Mouse (Mus musculus) midbrain, embryonic 10.5 days (tissue): ENCODE data around the gene Uckl1. TPM values are rescaled to one million over a fixed set of nuclear protein-coding genes. Genes with fewer than 3 reads are reported as not detected.

Experiments used
- DNase-seq: peaks from one replicate; pipeline ENCODE4 v3.0.0-alpha.2; 2017; ENCODE audit warnings: low spot score
- H3K27ac ChIP-seq: fragments of 300-500 bp; sonication (generic); replicated peaks from 2 replicates; pipeline ENCODE4 v1.5.1; 2016; ENCODE audit warnings: mild to moderate bottlenecking
- H3K27me3 ChIP-seq: fragments of 300-500 bp; sonication (generic); 2 replicates; pipeline ENCODE4 v1.6.1; 2016; ENCODE audit warnings: low read depth, mild to moderate bottlenecking; ENCODE audit not compliant: poor library complexity, severe bottlenecking
- H3K36me3 ChIP-seq: fragments of 300-500 bp; sonication (generic); 2 replicates; pipeline ENCODE4 v1.6.1; 2016; ENCODE audit warnings: mild to moderate bottlenecking, moderate library complexity
- H3K4me1 ChIP-seq: fragments of 300-500 bp; sonication (generic); 2 replicates; pipeline ENCODE4 v1.6.1; 2016
- H3K4me3 ChIP-seq: fragments of 300-500 bp; sonication (generic); 2 replicates; pipeline ENCODE4 v1.5.1; 2016; ENCODE audit warnings: mild to moderate bottlenecking, moderate library complexity
- H3K9me3 ChIP-seq: fragments of 300-500 bp; sonication (generic); replicated peaks from 2 replicates; pipeline ENCODE4 v1.6.1; 2016; ENCODE audit warnings: mild to moderate bottlenecking
- WGBS: fragments of 180-500 bp; shearing (Covaris S2); methylation state at CpG from one replicate; pipeline ENCODE4 v1.1.7; 2016; 5-methylcytosine and 5-hydroxymethylcytosine counted together
- polyA plus RNA-seq: library from polyadenylated mRNA; unstranded; fragments of >200 nt; fragmentation: Nextera tagmentation; extraction: Ambion mirVana; gene quantifications from 2 replicates; pipeline ENCODE4 v1.2.1, GENCODE M21; 2016

Gene Uckl1
- polyA plus RNA-seq, 1 experiment from 2014 or later = 49.8 TPM

- peaks cover 15% of the 10 kb centered on the region for H3K36me3 ChIP-seq
- no peak overlapping the region for H3K4me3 ChIP-seq
- H3K9me3 ChIP-seq = no peaks in the 10 kb centered on the region
- H3K27me3 ChIP-seq = no peaks in the 10 kb centered on the region; the same call in 1 of the 2 replicates
- WGBS = 54% methylated on average over 6 of the region's 6 CpGs
- DNase-seq = no peak
- H3K27ac ChIP-seq = no peak overlapping the region
- peaks cover 54% of the 10 kb centered on the region for H3K4me1 ChIP-seq
These were observed 11.7 kb upstream of the Uckl1 start for GRCm38 (mm10) chr2:181596221-181596960.

GRCm38 (mm10) chr2:181594946-181595696 is 10.4 kb upstream of the Uckl1 start:
- H3K4me1 ChIP-seq = peaks cover 56% of the 10 kb centered on the region
- 83% methylated on average over 4 of the region's 4 CpGs for WGBS
- H3K27ac ChIP-seq = no peak overlapping the region

GRCm38 (mm10) chr2:181593937-181594336 is 9.2 kb upstream of the Uckl1 start:
- Histone ChIP-seq H3K9me3 (no peaks in the 10 kb centered on the region), H3K27me3 (no peaks in the 10 kb centered on the region), H3K27ac (no peak overlapping the region), H3K4me3 (no peak overlapping the region), H3K36me3 (peaks cover 36% of the 10 kb centered on the region), H3K4me1 (peaks cover 50% of the 10 kb centered on the region)
- no peak for DNase-seq

More at GRCm38 (mm10) chr2:181594946-181595696, 10.4 kb upstream of the Uckl1 start:
- DNase-seq = no peak
- no peak overlapping the region for H3K4me3 ChIP-seq
- H3K27me3 ChIP-seq = no peaks in the 10 kb centered on the region; the same call in 1 of the 2 replicates
- H3K9me3 ChIP-seq = no peaks in the 10 kb centered on the region
- H3K36me3 ChIP-seq = peaks cover 24% of the 10 kb centered on the region

GRCm38 (mm10) chr2:181593042-181593421 is 8.3 kb upstream of the Uckl1 start:
- 13% methylated on average over 6 of the region's 6 CpGs for WGBS
- Histone ChIP-seq H3K27me3 (no peaks in the 10 kb centered on the region), H3K4me1 (peaks cover 40% of the 10 kb centered on the region), H3K9me3 (no peaks in the 10 kb centered on the region), H3K4me3 (peak overlapping the region; percentile 97), H3K27ac (peak overlapping the region; percentile 94), H3K36me3 (peaks cover 45% of the 10 kb centered on the region)
- DNase-seq = no peak

- H3K4me3 ChIP-seq = peak within 1 kb of the TSS; percentile 97
- H3K27ac ChIP-seq = peak within 1 kb of the TSS; percentile 94
- H3K9me3 ChIP-seq = no peaks in the 10 kb centered on the region
- WGBS = 2% methylated on average over 94 of the region's 97 CpGs
- DNase-seq = peak; percentile 75
- no peaks in the 10 kb centered on the region for H3K27me3 ChIP-seq
- peaks cover 51% of the 10 kb centered on the region for H3K36me3 ChIP-seq
- H3K4me1 ChIP-seq = peaks cover 35% of the 10 kb centered on the region
These were observed 7.7 kb upstream of the Uckl1 start, which contains the start of gene Zfp512b for GRCm38 (mm10) chr2:181592231-181593041. Zfp512b (minus strand) TSS chr2:181592803.

- 22% methylated on average over 5 of the region's 5 CpGs for WGBS
These were observed 6.9 kb upstream of the Uckl1 start, which contains the start of gene Prpf6 for GRCm38 (mm10) chr2:181591528-181592085. Prpf6 (plus strand) TSS chr2:181591868.

GRCm38 (mm10) chr2:181590471-181590870 is 5.8 kb upstream of the Uckl1 start:
- Histone ChIP-seq H3K27ac (no peak overlapping the region), H3K4me1 (peaks cover 30% of the 10 kb centered on the region), H3K9me3 (no peaks in the 10 kb centered on the region), H3K36me3 (peaks cover 55% of the 10 kb centered on the region), H3K4me3 (0 out of 2 replicates have a peak overlapping the region, but pooled peaks have one; percentile 11), H3K27me3 (no peaks in the 10 kb centered on the region)
- DNase-seq = no peak
- WGBS = 93% methylated on average over 5 of the region's 5 CpGs

More at GRCm38 (mm10) chr2:181591528-181592085, 6.9 kb upstream of the Uckl1 start, which contains the start of gene Prpf6:
- Histone ChIP-seq H3K9me3 (no peaks in the 10 kb centered on the region), H3K4me3 (peak within 1 kb of the TSS; percentile 97), H3K27me3 (no peaks in the 10 kb centered on the region), H3K27ac (peak within 1 kb of the TSS; percentile 94), H3K36me3 (peaks cover 54% of the 10 kb centered on the region), H3K4me1 (peaks cover 30% of the 10 kb centered on the region)
- DNase-seq = no peak

- H3K27me3 ChIP-seq = no peaks in the 10 kb centered on the region
- peaks cover 63% of the 10 kb centered on the region for H3K36me3 ChIP-seq
- peaks cover 30% of the 10 kb centered on the region for H3K4me1 ChIP-seq
These were observed 5.0 kb upstream of the Uckl1 start for GRCm38 (mm10) chr2:181589732-181590105.

GRCm38 (mm10) chr2:181589011-181589731 is 4.5 kb upstream of the Uckl1 start:
- no peak overlapping the region for H3K27ac ChIP-seq

More at GRCm38 (mm10) chr2:181589732-181590105, 5.0 kb upstream of the Uckl1 start:
- WGBS = 96% methylated on average over 9 of the region's 9 CpGs
- Histone ChIP-seq H3K9me3 (no peaks in the 10 kb centered on the region), H3K4me3 (0 out of 2 replicates have a peak overlapping the region, but pooled peaks have one; percentile 9), H3K27ac (no peak overlapping the region)
- DNase-seq = no peak

GRCm38 (mm10) chr2:181588229-181588780 is 3.6 kb upstream of the Uckl1 start:
- Histone ChIP-seq H3K27me3 (no peaks in the 10 kb centered on the region), H3K36me3 (peaks cover 77% of the 10 kb centered on the region), H3K4me3 (no peak overlapping the region), H3K4me1 (peaks cover 29% of the 10 kb centered on the region), H3K9me3 (no peaks in the 10 kb centered on the region), H3K27ac (no peak overlapping the region)
- no peak for DNase-seq
- WGBS = 93% methylated on average over 11 of the region's 11 CpGs

More at GRCm38 (mm10) chr2:181589011-181589731, 4.5 kb upstream of the Uckl1 start:
- H3K9me3 ChIP-seq = no peaks in the 10 kb centered on the region
- 94% methylated on average over 10 of the region's 10 CpGs for WGBS
- DNase-seq = no peak
- 0 out of 2 replicates have a peak overlapping the region, but pooled peaks have one; percentile 9 for H3K4me3 ChIP-seq
- H3K4me1 ChIP-seq = peaks cover 30% of the 10 kb centered on the region
- H3K36me3 ChIP-seq = peaks cover 68% of the 10 kb centered on the region
- H3K27me3 ChIP-seq = no peaks in the 10 kb centered on the region

- Histone ChIP-seq H3K36me3 (peaks cover 80% of the 10 kb centered on the region), H3K4me3 (no peak overlapping the region), H3K9me3 (no peaks in the 10 kb centered on the region), H3K27me3 (no peaks in the 10 kb centered on the region), H3K4me1 (peaks cover 24% of the 10 kb centered on the region), H3K27ac (no peak overlapping the region)
- 85% methylated on average over 6 of the region's 6 CpGs for WGBS
- no peak for DNase-seq
These were observed 3.1 kb upstream of the Uckl1 start for GRCm38 (mm10) chr2:181587796-181588195.
